Mouse (Mus musculus): ENCODE measurements around the gene Clcn6. TPM values are rescaled to one million over a fixed set of nuclear protein-coding genes. Genes with fewer than 3 reads are reported as not detected.

Clcn6 gene
- polyA plus RNA-seq, 1 experiment, result not detected

DNA sequence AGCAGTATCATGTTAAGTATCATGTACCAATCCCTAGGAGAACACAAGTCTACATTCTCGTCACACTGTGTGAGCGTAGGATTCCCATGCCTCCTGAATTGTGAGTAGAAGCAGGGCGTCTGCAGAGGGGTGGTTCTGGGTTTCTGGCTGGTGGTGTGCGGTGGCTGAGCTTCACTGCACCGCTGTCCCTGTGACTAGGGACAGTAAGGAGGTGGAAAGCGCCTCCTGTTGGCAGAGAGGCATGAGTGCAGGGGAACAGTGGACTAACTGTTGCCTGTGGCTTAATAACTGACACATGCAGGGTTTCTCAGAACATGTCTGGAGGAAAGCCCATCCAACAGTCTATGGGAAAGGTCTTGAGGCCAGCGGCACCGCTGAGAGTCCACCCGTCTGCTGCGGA, 23.2 kb downstream of the Clcn6 start:
- H3K4me1 ChIP-seq (ENCODE audit: control insufficient read depth, insufficient read depth, low read length), result peaks cover 5% of the 10 kb centered on the region; the same call in 1 of the 2 replicates
- no peak overlapping the region for H3K4me3 ChIP-seq (ENCODE audit: insufficient read depth, low read depth, low read length)
- WGBS, result 77% methylated on average over 10 of the region's 10 CpGs
- H3K27ac ChIP-seq (ENCODE audit: insufficient read depth, low read depth, low read length), result no peak overlapping the region
- TF ChIP-seq POLR2A (IDR thresholded peaks at IDR 0.05; ENCODE audit: insufficient read depth, low read depth, low read length) (no peak), CTCF (IDR thresholded peaks at IDR 0.05; ENCODE audit: insufficient read depth, low read depth, low read length) (peak; percentile 26; the same call in 1 of the 2 replicates)

DNA sequence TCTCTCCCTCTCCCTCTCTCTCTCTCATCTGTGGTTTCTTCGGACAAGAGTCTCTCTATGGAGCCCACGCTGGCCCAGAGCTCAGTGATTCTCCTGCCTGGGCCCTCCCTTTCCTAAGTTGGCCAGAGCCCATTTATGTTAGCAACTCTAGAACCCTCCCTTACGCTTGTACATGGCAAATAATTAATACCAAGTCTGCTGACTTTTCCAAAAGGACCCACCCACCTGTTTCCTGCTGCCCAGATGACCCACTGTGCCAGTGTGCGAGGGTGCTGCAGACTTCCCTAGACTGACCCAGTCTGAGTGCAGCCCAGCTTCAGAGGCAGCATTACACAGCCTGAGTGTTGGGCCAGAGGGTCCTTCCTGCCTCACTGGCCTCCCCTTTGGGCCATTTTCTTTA, 26.4 kb downstream of the Clcn6 start:
- 84% methylated on average over 4 of the region's 4 CpGs for WGBS
- Histone ChIP-seq H3K4me1 (ENCODE audit: control insufficient read depth, insufficient read depth, low read length) (no peaks in the 10 kb centered on the region), H3K4me3 (ENCODE audit: insufficient read depth, low read depth, low read length) (no peak overlapping the region), H3K27ac (ENCODE audit: insufficient read depth, low read depth, low read length) (no peak overlapping the region)
- TF ChIP-seq CTCF (IDR thresholded peaks at IDR 0.05; ENCODE audit: insufficient read depth, low read depth, low read length), result no peak
- no peak for TF ChIP-seq POLR2A (IDR thresholded peaks at IDR 0.05; ENCODE audit: insufficient read depth, low read depth, low read length)

GRCm38 (mm10) chr4:148011332-148011731, 27.3 kb downstream of the Clcn6 start:
- WGBS, result 83% methylated on average over 3 of the region's 3 CpGs
- TF ChIP-seq POLR2A (IDR thresholded peaks at IDR 0.05; ENCODE audit: insufficient read depth, low read depth, low read length) (no peak), CTCF (IDR thresholded peaks at IDR 0.05; ENCODE audit: insufficient read depth, low read depth, low read length) (no peak)
- no peak overlapping the region for H3K4me3 ChIP-seq (ENCODE audit: insufficient read depth, low read depth, low read length)
- H3K27ac ChIP-seq (ENCODE audit: insufficient read depth, low read depth, low read length), result no peak overlapping the region
- H3K4me1 ChIP-seq (ENCODE audit: control insufficient read depth, insufficient read depth, low read length), result no peaks in the 10 kb centered on the region

GRCm38 (mm10) chr4:148009641-148010040, 29.0 kb downstream of the Clcn6 start:
- WGBS, result 90% methylated on average over 2 of the region's 2 CpGs
- TF ChIP-seq POLR2A (IDR thresholded peaks at IDR 0.05; ENCODE audit: insufficient read depth, low read depth, low read length) (no peak), CTCF (IDR thresholded peaks at IDR 0.05; ENCODE audit: insufficient read depth, low read depth, low read length) (no peak)
- no peak overlapping the region for H3K27ac ChIP-seq (ENCODE audit: insufficient read depth, low read depth, low read length)
- no peak overlapping the region for H3K4me3 ChIP-seq (ENCODE audit: insufficient read depth, low read depth, low read length)
- no peaks in the 10 kb centered on the region for H3K4me1 ChIP-seq (ENCODE audit: control insufficient read depth, insufficient read depth, low read length)

- Histone ChIP-seq H3K4me3 (ENCODE audit: insufficient read depth, low read depth, low read length) (no peak overlapping the region), H3K4me1 (ENCODE audit: control insufficient read depth, insufficient read depth, low read length) (no peaks in the 10 kb centered on the region), H3K27ac (ENCODE audit: insufficient read depth, low read depth, low read length) (no peak overlapping the region)
- TF ChIP-seq POLR2A (IDR thresholded peaks at IDR 0.05; ENCODE audit: insufficient read depth, low read depth, low read length) (no peak), CTCF (IDR thresholded peaks at IDR 0.05; ENCODE audit: insufficient read depth, low read depth, low read length) (peak; percentile 69; the same call in 1 of the 2 replicates)
- 52% methylated on average over 4 of the region's 4 CpGs for WGBS
Measured at GRCm38 (mm10) chr4:148008412-148008811, 30.2 kb downstream of the Clcn6 start.

GRCm38 (mm10) chr4:148004361-148004760, 34.3 kb downstream of the Clcn6 start:
- WGBS, result 90% methylated on average over 7 of the region's 7 CpGs

GRCm38 (mm10) chr4:148001866-148002265, 36.8 kb downstream of the Clcn6 start:
- TF ChIP-seq POLR2A (IDR thresholded peaks at IDR 0.05; ENCODE audit: insufficient read depth, low read depth, low read length) (no peak), CTCF (IDR thresholded peaks at IDR 0.05; ENCODE audit: insufficient read depth, low read depth, low read length) (no peak)
- 35% methylated on average over 8 of the region's 8 CpGs for whole genome bisulfite sequencing
- Histone ChIP-seq H3K4me1 (ENCODE audit: control insufficient read depth, insufficient read depth, low read length) (peaks cover 31% of the 10 kb centered on the region), H3K27ac (ENCODE audit: insufficient read depth, low read depth, low read length) (peak overlapping the region; percentile 60), H3K4me3 (ENCODE audit: insufficient read depth, low read depth, low read length) (no peak overlapping the region)

More at GRCm38 (mm10) chr4:148004361-148004760, 34.3 kb downstream of the Clcn6 start:
- Histone ChIP-seq H3K4me3 (ENCODE audit: insufficient read depth, low read depth, low read length) (no peak overlapping the region), H3K27ac (ENCODE audit: insufficient read depth, low read depth, low read length) (no peak overlapping the region), H3K4me1 (ENCODE audit: control insufficient read depth, insufficient read depth, low read length) (peaks cover 22% of the 10 kb centered on the region)
- no peak for TF ChIP-seq CTCF (IDR thresholded peaks at IDR 0.05; ENCODE audit: insufficient read depth, low read depth, low read length)
- TF ChIP-seq POLR2A (IDR thresholded peaks at IDR 0.05; ENCODE audit: insufficient read depth, low read depth, low read length), result no peak

GRCm38 (mm10) chr4:148001013-148001789, 37.4 kb downstream of the Clcn6 start:
- H3K27ac ChIP-seq (ENCODE audit: insufficient read depth, low read depth, low read length), result peak overlapping the region; percentile 60
- TF ChIP-seq POLR2A (IDR thresholded peaks at IDR 0.05; ENCODE audit: insufficient read depth, low read depth, low read length) (0 out of 2 replicates have a peak, but pooled peaks have one; percentile 11), CTCF (IDR thresholded peaks at IDR 0.05; ENCODE audit: insufficient read depth, low read depth, low read length) (no peak)
- 63% methylated on average over 17 of the region's 17 CpGs for WGBS
- peak overlapping the region; percentile 1; the same call in 1 of the 2 replicates for H3K4me3 ChIP-seq (ENCODE audit: insufficient read depth, low read depth, low read length)
- H3K4me1 ChIP-seq (ENCODE audit: control insufficient read depth, insufficient read depth, low read length), result peaks cover 31% of the 10 kb centered on the region

DNA sequence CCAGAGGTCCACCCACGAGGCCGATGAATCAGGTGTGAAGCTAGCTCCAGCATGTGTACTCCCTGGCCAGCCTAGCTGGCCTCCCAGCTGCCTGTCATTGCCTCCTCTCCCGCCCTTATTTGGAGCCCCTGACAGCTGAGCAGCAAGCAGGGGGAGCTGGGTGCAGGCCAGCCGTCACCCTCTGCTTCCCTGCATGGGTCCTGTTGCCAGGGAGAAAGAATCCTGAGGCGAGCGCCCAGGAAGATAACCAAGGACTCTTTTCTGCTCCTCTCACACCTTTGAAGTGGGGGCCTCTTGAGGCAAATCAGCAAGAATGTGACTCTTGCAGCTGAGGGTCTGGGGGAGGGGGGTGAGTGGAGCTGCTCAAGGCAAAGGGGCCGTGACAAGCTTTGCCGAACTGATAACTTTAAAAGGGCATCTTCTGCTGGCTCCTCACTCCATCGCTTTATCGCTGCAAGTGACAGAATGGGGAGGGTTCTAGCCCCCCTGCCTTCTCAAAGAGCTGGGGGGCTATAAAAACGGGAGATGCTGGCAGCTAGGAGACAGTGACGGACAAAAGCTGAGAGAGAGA, 38.3 kb downstream of the Clcn6 start, which contains the start of gene Nppa:
TSS of gene Nppa (plus strand) at position 521 of the 571 bp plus-strand sequence.
- Histone ChIP-seq H3K4me3 (ENCODE audit: insufficient read depth, low read depth, low read length) (peak within 1 kb of the TSS; percentile 1; the same call in 1 of the 2 replicates), H3K27ac (ENCODE audit: insufficient read depth, low read depth, low read length) (peak within 1 kb of the TSS; percentile 60), H3K4me1 (ENCODE audit: control insufficient read depth, insufficient read depth, low read length) (peaks cover 31% of the 10 kb centered on the region)
- 34% methylated on average over 12 of the region's 12 CpGs for WGBS
- no peak for TF ChIP-seq POLR2A (IDR thresholded peaks at IDR 0.05; ENCODE audit: insufficient read depth, low read depth, low read length)
- TF ChIP-seq CTCF (IDR thresholded peaks at IDR 0.05; ENCODE audit: insufficient read depth, low read depth, low read length), result no peak
